Mouse (Mus musculus) adrenal gland, adult 10 weeks (tissue): ENCODE results near the gene Nyap2. TPM values are rescaled to one million over a fixed set of nuclear protein-coding genes. Genes with fewer than 3 reads are reported as not detected.

Experiments used
- polyA plus RNA-seq: library from polyadenylated mRNA; stranded (reverse); fragments of 350-450 nt; fragmentation: Illumina TruSeq; extraction: RNeasy Lipid Tissue Mini Kit (QIAGEN cat#74804); gene quantifications from one replicate; pipeline ENCODE4 v1.2.3, GENCODE M21; 2014; ENCODE audit warnings: low read depth, low replicate concordance

Nyap2 gene
- polyA plus RNA-seq: 2.9 TPM

GRCm38 (mm10) chr1:81076831-81077664, at the start of gene Nyap2:
Gene Nyap2, plus strand, starts transcription at chr1:81076950.

